Mouse (Mus musculus) liver, postnatal 0 days (tissue): ENCODE results near the gene Mast3.

ENCODE experiments used
- CTCF ChIP-seq: sonication (generic); IDR thresholded peaks from 2 replicates; pipeline ENCODE4 v1.5.1; 2016; ENCODE audit warnings: antibody characterized with exemption, low read depth
- EP300 ChIP-seq: IDR thresholded peaks from 2 replicates; pipeline ENCODE4 v1.6.1; 2016; ENCODE audit warnings: antibody characterized with exemption, low read depth, mild to moderate bottlenecking

- TF ChIP-seq CTCF (no peak), EP300 (no peak)
These were observed 22.9 kb upstream of the Mast3 start for GRCm38 (mm10) chr8:70827796-70828195.
